Mouse (Mus musculus) forebrain, embryonic 10.5 days (tissue): Measurements from ENCODE around the gene Drg1. TPM values are rescaled to one million over a fixed set of nuclear protein-coding genes. Genes with fewer than 3 reads are reported as not detected.

Source experiments
- DNase-seq: peaks from one replicate; pipeline ENCODE4 v3.0.0-alpha.2; 2017; ENCODE audit warnings: low spot score; ENCODE audit errors: extremely low spot score
- H3K27ac ChIP-seq: fragments of 300-500 bp; sonication (generic); 2 replicates; pipeline ENCODE4 v1.5.1; 2016; ENCODE audit warnings: mild to moderate bottlenecking
- H3K27me3 ChIP-seq: fragments of 300-500 bp; sonication (generic); 2 replicates; pipeline ENCODE4 v1.6.1; 2016; ENCODE audit warnings: mild to moderate bottlenecking; ENCODE audit not compliant: poor library complexity, severe bottlenecking
- H3K36me3 ChIP-seq: fragments of 300-500 bp; sonication (generic); replicated peaks from 2 replicates; pipeline ENCODE4 v1.6.1; 2016; ENCODE audit warnings: mild to moderate bottlenecking, moderate library complexity
- H3K4me1 ChIP-seq: fragments of 300-500 bp; sonication (generic); 2 replicates; pipeline ENCODE4 v1.6.1; 2016
- H3K4me3 ChIP-seq: fragments of 300-500 bp; sonication (generic); 2 replicates; pipeline ENCODE4 v1.5.1; 2016; ENCODE audit warnings: mild to moderate bottlenecking, moderate library complexity
- H3K9me3 ChIP-seq: fragments of 300-500 bp; sonication (generic); 2 replicates; pipeline ENCODE4 v1.6.1; 2016; ENCODE audit warnings: mild to moderate bottlenecking, moderate library complexity
- WGBS: fragments of 180-500 bp; shearing (Covaris S2); methylation state at CpG from one replicate; pipeline ENCODE4 v1.1.7; 2016; 5-methylcytosine and 5-hydroxymethylcytosine counted together
- polyA plus RNA-seq: library from polyadenylated mRNA; unstranded; fragments of >200 nt; fragmentation: Nextera tagmentation; extraction: Ambion mirVana; gene quantifications from 2 replicates; pipeline ENCODE4 v1.2.1, GENCODE M21; 2016

Drg1 gene
- 335 and 338 TPM in 2 replicates for polyA plus RNA-seq

DNA sequence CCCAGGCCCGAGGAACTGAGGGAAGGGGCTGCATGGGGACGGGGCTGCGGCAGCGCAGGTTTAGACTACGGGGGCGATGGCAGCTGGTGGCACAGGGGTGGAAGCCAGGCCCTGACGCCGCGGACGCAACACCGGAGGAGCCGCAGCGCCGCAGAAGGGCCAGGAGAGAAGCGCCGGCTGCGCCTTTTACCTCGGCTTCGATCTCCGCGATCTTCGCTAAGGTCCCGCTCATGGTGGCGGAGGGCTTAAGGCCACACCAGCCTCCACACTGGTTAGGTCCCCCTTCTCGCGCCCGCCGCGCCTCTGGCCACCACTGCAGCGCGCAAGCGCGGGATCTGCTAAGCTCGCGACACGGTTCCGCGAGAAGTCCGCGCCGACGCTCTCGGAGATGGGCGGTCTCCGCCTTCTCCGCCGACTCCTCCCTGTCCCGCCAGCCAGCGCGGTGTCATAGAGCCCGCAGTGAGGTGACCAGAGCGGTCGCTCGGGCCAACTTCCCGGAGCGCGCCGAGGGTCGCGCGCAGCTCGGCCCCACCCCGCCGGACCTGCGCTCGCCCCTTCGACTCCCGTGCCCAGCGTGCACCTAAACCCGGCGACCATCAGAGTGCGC is at the start of gene Drg1:
Gene Drg1, minus strand, starts transcription at position 337 of the 607 bp plus-strand sequence.
- H3K9me3 ChIP-seq, result no peaks in the 10 kb centered on the region
- peak within 1 kb of the TSS; percentile 98 for H3K27ac ChIP-seq
- H3K36me3 ChIP-seq, result peaks cover 36% of the 10 kb centered on the region
- peaks cover 36% of the 10 kb centered on the region for H3K4me1 ChIP-seq
- H3K27me3 ChIP-seq, result no peaks in the 10 kb centered on the region
- peak within 1 kb of the TSS; percentile 92 for H3K4me3 ChIP-seq
- DNase-seq, result peak; percentile 95
- WGBS, result under 1% methylated on average over 72 of the region's 72 CpGs

- H3K4me1 ChIP-seq, result no peaks in the 10 kb centered on the region
- 21% methylated on average over 2 of the region's 2 CpGs for WGBS
- H3K27me3 ChIP-seq, result no peaks in the 10 kb centered on the region
- no peak overlapping the region for H3K4me3 ChIP-seq
- DNase-seq, result no peak
- H3K9me3 ChIP-seq, result peaks cover 6% of the 10 kb centered on the region; the same call in 1 of the 2 replicates
- peaks cover 71% of the 10 kb centered on the region for H3K36me3 ChIP-seq
- no peak overlapping the region for H3K27ac ChIP-seq
These were observed 47.9 kb upstream of the Drg1 start for GRCm38 (mm10) chr11:3314148-3314547.

- DNase-seq, result no peak
- Histone ChIP-seq H3K4me1 (no peaks in the 10 kb centered on the region), H3K9me3 (peaks cover 6% of the 10 kb centered on the region; the same call in 1 of the 2 replicates), H3K27me3 (no peaks in the 10 kb centered on the region), H3K36me3 (peaks cover 80% of the 10 kb centered on the region), H3K4me3 (no peak overlapping the region), H3K27ac (no peak overlapping the region)
- 100% methylated on average over 1 of the region's 1 CpGs for WGBS
These were observed 47.1 kb upstream of the Drg1 start for GRCm38 (mm10) chr11:3313294-3313693.

GRCm38 (mm10) chr11:3311586-3312347 is 45.6 kb upstream of the Drg1 start:
- 86% methylated on average over 10 of the region's 10 CpGs for WGBS
- Histone ChIP-seq H3K4me1 (no peaks in the 10 kb centered on the region), H3K27ac (no peak overlapping the region), H3K9me3 (no peaks in the 10 kb centered on the region), H3K4me3 (no peak overlapping the region), H3K27me3 (no peaks in the 10 kb centered on the region), H3K36me3 (peaks cover 86% of the 10 kb centered on the region)
- DNase-seq, result no peak

- peaks cover 88% of the 10 kb centered on the region for H3K36me3 ChIP-seq
- H3K4me3 ChIP-seq, result no peak overlapping the region
- WGBS, result 95% methylated on average over 9 of the region's 10 CpGs
- no peaks in the 10 kb centered on the region for H3K4me1 ChIP-seq
- H3K27me3 ChIP-seq, result no peaks in the 10 kb centered on the region
- H3K27ac ChIP-seq, result no peak overlapping the region
- H3K9me3 ChIP-seq, result no peaks in the 10 kb centered on the region
- DNase-seq, result no peak
These were observed 44.8 kb upstream of the Drg1 start for GRCm38 (mm10) chr11:3310789-3311585.

GRCm38 (mm10) chr11:3309884-3310283 is 43.7 kb upstream of the Drg1 start:
- Histone ChIP-seq H3K27me3 (no peaks in the 10 kb centered on the region), H3K4me3 (no peak overlapping the region), H3K36me3 (peaks cover 95% of the 10 kb centered on the region), H3K27ac (no peak overlapping the region), H3K4me1 (no peaks in the 10 kb centered on the region), H3K9me3 (no peaks in the 10 kb centered on the region)
- no peak for DNase-seq
- WGBS, result 90% methylated on average over 4 of the region's 4 CpGs

GRCm38 (mm10) chr11:3307875-3308274 is 41.7 kb upstream of the Drg1 start:
- Histone ChIP-seq H3K4me1 (no peaks in the 10 kb centered on the region), H3K27me3 (no peaks in the 10 kb centered on the region), H3K27ac (no peak overlapping the region), H3K36me3 (peaks cover 100% of the 10 kb centered on the region), H3K4me3 (no peak overlapping the region), H3K9me3 (no peaks in the 10 kb centered on the region)
- no peak for DNase-seq
- 98% methylated on average over 3 of the region's 3 CpGs for WGBS

GRCm38 (mm10) chr11:3305821-3306220 is 39.6 kb upstream of the Drg1 start:
- 96% methylated on average over 4 of the region's 4 CpGs for WGBS
- Histone ChIP-seq H3K4me1 (no peaks in the 10 kb centered on the region), H3K27me3 (no peaks in the 10 kb centered on the region), H3K4me3 (no peak overlapping the region), H3K27ac (no peak overlapping the region), H3K36me3 (peaks cover 100% of the 10 kb centered on the region), H3K9me3 (no peaks in the 10 kb centered on the region)
- no peak for DNase-seq

DNA sequence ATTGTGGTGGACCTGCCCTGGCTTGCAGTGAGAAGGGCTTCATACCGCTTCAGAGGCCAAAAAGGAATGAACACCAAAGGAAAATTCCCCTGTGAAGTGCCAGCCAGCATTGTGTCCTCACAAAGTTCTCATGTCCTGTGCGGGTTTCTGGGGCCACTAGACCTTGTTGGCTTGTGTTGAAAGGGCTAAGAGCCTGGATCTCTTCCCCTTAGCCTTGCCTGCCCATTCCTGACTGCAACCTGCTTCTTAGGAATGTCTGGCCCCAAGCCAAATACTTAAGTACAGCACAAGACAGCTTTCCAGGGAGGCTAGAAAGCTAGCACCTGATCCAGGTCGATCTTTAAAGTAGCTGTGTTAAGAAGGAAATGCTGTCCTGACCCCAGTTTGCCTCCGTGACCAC is 36.6 kb upstream of the Drg1 start:
- Histone ChIP-seq H3K9me3 (no peaks in the 10 kb centered on the region), H3K36me3 (peaks cover 100% of the 10 kb centered on the region), H3K4me3 (no peak overlapping the region), H3K27me3 (no peaks in the 10 kb centered on the region), H3K27ac (no peak overlapping the region), H3K4me1 (no peaks in the 10 kb centered on the region)
- no peak for DNase-seq
- 95% methylated on average over 4 of the region's 4 CpGs for WGBS

- Histone ChIP-seq H3K4me1 (peaks cover under 1% of the 10 kb centered on the region; the same call in 1 of the 2 replicates), H3K9me3 (no peaks in the 10 kb centered on the region), H3K4me3 (no peak overlapping the region), H3K27ac (no peak overlapping the region), H3K36me3 (peaks cover 100% of the 10 kb centered on the region), H3K27me3 (no peaks in the 10 kb centered on the region)
- DNase-seq, result no peak
- WGBS, result 96% methylated on average over 4 of the region's 4 CpGs
These were observed 36.2 kb upstream of the Drg1 start for GRCm38 (mm10) chr11:3302385-3302784.

- Histone ChIP-seq H3K4me1 (peaks cover 14% of the 10 kb centered on the region), H3K4me3 (no peak overlapping the region), H3K27ac (no peak overlapping the region), H3K9me3 (no peaks in the 10 kb centered on the region), H3K27me3 (no peaks in the 10 kb centered on the region), H3K36me3 (peaks cover 100% of the 10 kb centered on the region)
- WGBS, result 97% methylated on average over 5 of the region's 5 CpGs
- DNase-seq, result no peak
These were observed 34.9 kb upstream of the Drg1 start for GRCm38 (mm10) chr11:3301075-3301474.

DNA sequence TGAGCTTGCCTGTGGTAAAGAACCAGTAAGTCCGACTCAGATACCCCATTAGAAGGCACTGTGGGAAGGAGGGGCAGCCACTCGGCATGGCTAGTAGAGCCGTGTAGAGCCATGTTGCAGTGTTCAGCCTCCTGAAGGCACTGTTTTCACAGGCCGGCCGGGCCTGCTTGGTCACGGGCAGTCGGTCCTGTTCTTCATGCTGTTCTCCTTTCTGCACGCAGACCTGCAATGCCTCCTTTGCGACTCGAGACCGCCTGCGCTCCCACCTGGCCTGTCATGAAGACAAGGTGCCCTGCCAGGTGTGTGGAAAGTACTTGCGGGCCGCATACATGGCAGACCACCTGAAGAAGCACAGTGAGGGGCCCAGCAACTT is 32.6 kb upstream of the Drg1 start:
- H3K36me3 ChIP-seq, result peaks cover 100% of the 10 kb centered on the region
- DNase-seq, result no peak

More for the DNA sequence above, 32.6 kb upstream of the Drg1 start:
- peaks cover 36% of the 10 kb centered on the region for H3K4me1 ChIP-seq
- WGBS, result 95% methylated on average over 14 of the region's 14 CpGs
- no peaks in the 10 kb centered on the region for H3K27me3 ChIP-seq
- H3K27ac ChIP-seq, result no peak overlapping the region
- no peak overlapping the region for H3K4me3 ChIP-seq
- H3K9me3 ChIP-seq, result no peaks in the 10 kb centered on the region
